Mouse (Mus musculus) myocyte (in vitro differentiated cells): ENCODE measurements at regions not wholly inside any gene's neighbourhood (a gene's known extent, or its start where the extent isn't known, plus 50 kb on each side); places are given as distances from the start of the nearest gene placed in this dataset.

Experiments used
- H3K27me3 ChIP-seq: one replicate; pipeline ENCODE4 v1.6.1; 2011; ENCODE audit not compliant: control insufficient read depth, insufficient read depth, insufficient read length
- H3K36me3 ChIP-seq: one replicate; pipeline ENCODE4 v1.6.1; 2011; ENCODE audit not compliant: control insufficient read depth, insufficient read depth
- H3K4me2 ChIP-seq: one replicate; pipeline ENCODE4 v1.6.1; 2011; ENCODE audit warnings: low read depth, control low read depth
- H3K4me3 ChIP-seq: one replicate; pipeline ENCODE4 v1.5.1; 2011; ENCODE audit warnings: mild to moderate bottlenecking, control low read depth, moderate library complexity
- H3K79me2 ChIP-seq: one replicate; pipeline ENCODE4 v1.6.1; 2011; ENCODE audit not compliant: control insufficient read depth, insufficient read depth
- H3ac ChIP-seq: one replicate; pipeline ENCODE4 v1.6.1; 2011; ENCODE audit not compliant: control insufficient read depth, insufficient read length
- CEBPB ChIP-seq: IDR thresholded peaks from 2 replicates; pipeline ENCODE4 v1.6.1; 2011; ENCODE audit warnings: mild to moderate bottlenecking, moderate library complexity; ENCODE audit not compliant: poor library complexity, insufficient read depth, severe bottlenecking
- E2F4 ChIP-seq: IDR thresholded peaks from one replicate; pipeline ENCODE4 v1.6.1; 2011; ENCODE audit warnings: mild to moderate bottlenecking, control low read depth, moderate library complexity; ENCODE audit not compliant: insufficient read depth
- MAX ChIP-seq: IDR thresholded peaks from one replicate; pipeline ENCODE4 v1.6.1; 2011; ENCODE audit warnings: low read depth, mild to moderate bottlenecking, control low read depth
- MYOD1 ChIP-seq, 3 experiments: IDR thresholded peaks; one replicate each; pipeline ENCODE4 v1.6.1; 2011; ENCODE audit warnings: control low read depth in 2 of 3, low read depth in 2 of 3, mild to moderate bottlenecking in 2 of 3, moderate library complexity in 1 of 3; ENCODE audit not compliant: insufficient read length in 2 of 3, control insufficient read depth in 1 of 3
- MYOG ChIP-seq, 3 experiments: IDR thresholded peaks; one replicate each; pipeline ENCODE4 v1.6.1; 2011; ENCODE audit warnings: control low read depth in 2 of 3, low read depth in 2 of 3, mild to moderate bottlenecking in 2 of 3; ENCODE audit not compliant: insufficient read length in 2 of 3, control insufficient read depth in 1 of 3, insufficient read depth in 1 of 3
- POLR2A ChIP-seq: IDR thresholded peaks from one replicate; pipeline ENCODE4 v1.6.1; 2011; ENCODE audit warnings: low read depth, mild to moderate bottlenecking, control low read depth, moderate library complexity; ENCODE audit not compliant: insufficient read length
- POLR2AphosphoS2 ChIP-seq: IDR thresholded peaks from one replicate; pipeline ENCODE4 v1.6.1; 2011; ENCODE audit warnings: low read depth, control low read depth; ENCODE audit not compliant: insufficient read length
- REST ChIP-seq: IDR thresholded peaks from one replicate; pipeline ENCODE4 v1.6.1; 2011; ENCODE audit warnings: mild to moderate bottlenecking, control low read depth, moderate library complexity; ENCODE audit not compliant: insufficient read depth, insufficient read length
- SRF ChIP-seq: IDR thresholded peaks from one replicate; pipeline ENCODE4 v1.6.1; 2011; ENCODE audit warnings: low read depth; ENCODE audit not compliant: control insufficient read depth, insufficient read length
- TCF12 ChIP-seq: IDR thresholded peaks from one replicate; pipeline ENCODE4 v1.6.1; 2011; ENCODE audit warnings: mild to moderate bottlenecking, control low read depth; ENCODE audit not compliant: poor library complexity, insufficient read depth, severe bottlenecking
- TCF3 ChIP-seq: IDR thresholded peaks from one replicate; pipeline ENCODE4 v1.6.1; 2011; ENCODE audit warnings: low read depth, control low read depth; ENCODE audit not compliant: insufficient read length
- USF1 ChIP-seq: IDR thresholded peaks from one replicate; pipeline ENCODE4 v1.6.1; 2011; ENCODE audit warnings: low read depth, mild to moderate bottlenecking, control low read depth, moderate library complexity

DNA sequence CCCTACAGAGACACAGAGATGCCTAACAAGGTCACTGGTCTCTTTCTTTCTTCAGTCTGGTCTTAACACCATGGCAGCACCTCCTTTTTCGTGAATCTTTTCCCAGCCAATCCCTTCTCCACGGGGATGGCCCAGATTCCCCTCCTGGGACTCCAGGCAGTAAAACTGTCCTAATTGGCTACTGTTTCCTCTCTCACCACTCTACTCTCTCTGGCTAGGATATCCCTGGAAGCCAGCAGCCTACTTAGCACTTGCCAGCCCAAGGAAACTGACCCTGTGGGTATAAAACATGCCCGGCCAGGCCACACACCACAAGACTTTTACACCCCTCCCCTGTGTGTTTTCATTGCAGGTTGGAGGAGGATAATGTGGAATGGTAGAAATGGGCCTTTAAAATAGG lies 143.9 kb upstream of the Id2 start:
- H3K36me3 ChIP-seq, result no peaks in the 10 kb centered on the region
- no peak overlapping the region for H3K4me2 ChIP-seq
- TF ChIP-seq MAX (no peak), TCF3 (no peak), USF1 (no peak), TCF12 (no peak), E2F4 (no peak), MYOD1 (IDR thresholded peaks at IDR 0.05; ENCODE audit: control insufficient read depth in 1 of 3, insufficient read length in 2 of 3, low read depth in 2 of 3) (no peak), POLR2AphosphoS2 (no peak), MYOG (IDR thresholded peaks at IDR 0.05; ENCODE audit: control insufficient read depth in 1 of 3, insufficient read depth in 1 of 3, insufficient read length in 2 of 3, low read depth in 2 of 3) (no peak), CEBPB (no peak), POLR2A (no peak), REST (no peak), SRF (no peak)
- H3K27me3 ChIP-seq, result no peaks in the 10 kb centered on the region
- no peaks in the 10 kb centered on the region for H3K79me2 ChIP-seq
- no peak overlapping the region for H3ac ChIP-seq
- no peak overlapping the region for H3K4me3 ChIP-seq

- no peaks in the 10 kb centered on the region for H3K36me3 ChIP-seq
- no peak overlapping the region for H3ac ChIP-seq
- H3K27me3 ChIP-seq, result no peaks in the 10 kb centered on the region
- TF ChIP-seq USF1 (no peak), CEBPB (no peak), MYOG (IDR thresholded peaks at IDR 0.05; ENCODE audit: control insufficient read depth in 1 of 3, insufficient read depth in 1 of 3, insufficient read length in 2 of 3, low read depth in 2 of 3) (no peak), REST (no peak), TCF12 (no peak), POLR2AphosphoS2 (no peak), TCF3 (no peak), POLR2A (no peak), MAX (no peak), SRF (no peak), E2F4 (no peak), MYOD1 (IDR thresholded peaks at IDR 0.05; ENCODE audit: control insufficient read depth in 1 of 3, insufficient read length in 2 of 3, low read depth in 2 of 3) (no peak)
- H3K79me2 ChIP-seq, result no peaks in the 10 kb centered on the region
- H3K4me3 ChIP-seq, result no peak overlapping the region
- peak overlapping the region; percentile 12 for H3K4me2 ChIP-seq
Observed at GRCm38 (mm10) chr12:25240142-25240541, 143.2 kb upstream of the Id2 start.

DNA sequence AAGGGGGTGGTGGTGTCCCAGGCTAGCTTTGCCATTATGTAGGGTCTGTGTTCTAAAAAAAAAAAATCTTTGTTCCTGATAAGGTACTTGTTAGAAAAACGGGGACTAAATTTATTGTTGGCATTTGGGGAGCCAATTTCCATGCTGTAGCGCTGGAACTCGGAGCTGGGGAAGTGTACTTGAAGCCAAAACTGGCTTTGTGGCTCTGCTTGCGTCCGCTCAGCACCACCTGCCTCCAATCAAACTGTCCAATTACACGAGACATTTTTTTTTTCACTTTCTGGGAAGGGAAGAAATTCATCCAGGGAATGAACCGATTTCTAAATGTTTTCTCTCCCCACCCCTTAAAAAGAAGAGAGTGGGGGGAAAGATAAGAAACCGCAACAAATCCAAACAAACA lies 138.1 kb upstream of the Id2 start:
- Histone ChIP-seq H3K27me3 (no peaks in the 10 kb centered on the region), H3K79me2 (no peaks in the 10 kb centered on the region), H3ac (no peak overlapping the region), H3K4me3 (no peak overlapping the region), H3K36me3 (no peaks in the 10 kb centered on the region), H3K4me2 (no peak overlapping the region)
- TF ChIP-seq SRF (no peak), MAX (no peak), POLR2AphosphoS2 (no peak), MYOD1 (IDR thresholded peaks at IDR 0.05; ENCODE audit: control insufficient read depth in 1 of 3, insufficient read length in 2 of 3, low read depth in 2 of 3) (no peak)

DNA sequence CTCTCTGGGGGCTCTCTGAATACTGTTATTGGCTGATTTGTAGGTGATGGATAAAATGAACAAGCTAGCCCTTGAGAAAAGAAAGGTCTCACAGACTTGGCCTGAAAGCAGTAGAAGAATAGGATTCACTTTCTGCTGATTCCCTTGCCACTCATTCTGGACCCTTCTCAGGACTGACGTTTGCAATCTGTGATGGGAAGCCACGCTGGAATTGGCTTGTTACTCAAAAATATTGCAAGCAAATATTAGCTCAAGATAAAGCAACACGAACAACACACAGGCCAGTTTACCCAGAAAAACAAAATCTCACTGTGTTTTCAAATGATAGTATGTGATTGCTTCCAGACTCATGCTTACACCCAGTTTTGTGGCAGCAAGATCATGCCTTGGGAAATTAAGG lies 137.7 kb upstream of the Id2 start:
- H3K27me3 ChIP-seq, result no peaks in the 10 kb centered on the region
- no peaks in the 10 kb centered on the region for H3K36me3 ChIP-seq
- H3K79me2 ChIP-seq, result no peaks in the 10 kb centered on the region
- H3K4me3 ChIP-seq, result no peak overlapping the region
- no peak overlapping the region for H3ac ChIP-seq
- no peak overlapping the region for H3K4me2 ChIP-seq
- TF ChIP-seq CEBPB, result no peak
- TF ChIP-seq POLR2AphosphoS2, result no peak
- no peak for TF ChIP-seq MAX
- TF ChIP-seq POLR2A, result no peak
- no peak for TF ChIP-seq USF1
- TF ChIP-seq SRF, result no peak
- no peak for TF ChIP-seq MYOD1 (IDR thresholded peaks at IDR 0.05; ENCODE audit: control insufficient read depth in 1 of 3, insufficient read length in 2 of 3, low read depth in 2 of 3)

- TF ChIP-seq USF1 (no peak), E2F4 (no peak), MYOD1 (IDR thresholded peaks at IDR 0.05; ENCODE audit: control insufficient read depth in 1 of 3, insufficient read length in 2 of 3, low read depth in 2 of 3) (no peak), MYOG (IDR thresholded peaks at IDR 0.05; ENCODE audit: control insufficient read depth in 1 of 3, insufficient read depth in 1 of 3, insufficient read length in 2 of 3, low read depth in 2 of 3) (no peak), POLR2A (no peak), SRF (no peak), TCF3 (no peak), REST (no peak)
Observed at GRCm38 (mm10) chr12:25233027-25233535, 136.1 kb upstream of the Id2 start.

More at GRCm38 (mm10) chr12:25233027-25233535, 136.1 kb upstream of the Id2 start:
- Histone ChIP-seq H3K36me3 (no peaks in the 10 kb centered on the region), H3K79me2 (no peaks in the 10 kb centered on the region), H3K4me3 (no peak overlapping the region), H3ac (no peak overlapping the region), H3K4me2 (no peak overlapping the region), H3K27me3 (no peaks in the 10 kb centered on the region)
